Mouse (Mus musculus) Muller cell, postnatal 12 days (primary cell): ENCODE results near the gene Engase.

Source experiments
- DNase-seq: peaks from one replicate; pipeline ENCODE4 v3.0.0-alpha.2; 2015; ENCODE audit errors: inconsistent ontology term

Gene Engase

DNA sequence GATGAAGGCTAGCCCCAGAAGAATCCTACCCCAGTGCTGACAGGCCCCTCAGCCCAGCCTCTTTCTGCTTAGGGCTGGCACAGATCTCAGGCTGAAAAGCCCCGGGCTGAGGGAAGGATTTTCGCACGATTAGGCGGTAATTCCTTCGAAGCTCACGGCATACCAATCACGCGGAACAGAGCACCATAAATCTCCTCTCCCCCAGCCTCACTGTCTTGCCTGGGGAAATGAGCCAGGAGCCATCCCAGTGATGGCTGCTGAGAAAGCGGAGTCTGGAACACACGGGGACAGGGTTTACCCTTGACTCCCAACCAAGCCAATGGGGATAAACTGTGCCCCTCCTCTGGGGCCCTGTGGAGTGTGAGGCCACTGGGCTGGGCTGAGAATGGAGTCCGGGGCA lies 48.4 kb downstream of the Engase start:
- DNase-seq = no peak

DNA sequence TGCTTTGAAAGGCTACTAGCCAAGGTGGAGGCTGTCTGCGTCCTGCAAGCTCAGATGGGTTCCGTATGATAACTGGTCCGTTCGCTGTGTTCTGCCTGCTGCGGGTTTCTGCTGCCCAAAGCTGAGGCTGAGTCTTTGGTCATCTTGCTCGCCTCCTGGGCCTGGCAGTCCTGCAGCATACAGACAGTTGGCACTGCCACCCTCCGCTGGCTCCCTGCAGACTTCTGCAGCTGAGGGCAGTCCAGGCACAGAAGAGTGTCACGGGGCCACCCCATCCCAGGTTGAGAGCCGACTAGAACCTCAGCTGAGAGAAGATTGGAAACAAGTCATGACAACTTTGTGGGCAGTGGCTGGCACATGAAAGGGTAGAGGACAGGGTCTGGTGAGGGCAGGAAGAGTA lies 52.1 kb downstream of the Engase start:
- DNase-seq = no peak

DNA sequence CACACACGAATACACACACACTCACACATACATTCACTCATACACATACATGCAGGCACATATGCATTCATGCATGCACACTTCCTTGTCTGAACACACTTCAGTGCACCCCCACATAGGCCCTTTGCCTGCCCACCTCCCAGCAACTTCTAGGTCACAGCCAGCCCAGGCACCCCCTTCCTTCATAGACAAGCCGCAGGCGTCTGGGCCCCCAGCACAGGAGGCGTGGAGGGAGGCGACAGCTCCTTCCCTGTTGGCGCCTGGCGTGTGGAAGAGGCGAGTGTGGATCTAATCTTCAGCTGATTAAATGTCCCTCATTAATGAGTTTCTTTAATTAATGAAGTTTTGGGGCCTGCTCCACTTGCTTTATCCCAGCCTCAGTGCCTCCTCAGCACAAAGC lies 53.7 kb downstream of the Engase start:
- no peak for DNase-seq

DNA sequence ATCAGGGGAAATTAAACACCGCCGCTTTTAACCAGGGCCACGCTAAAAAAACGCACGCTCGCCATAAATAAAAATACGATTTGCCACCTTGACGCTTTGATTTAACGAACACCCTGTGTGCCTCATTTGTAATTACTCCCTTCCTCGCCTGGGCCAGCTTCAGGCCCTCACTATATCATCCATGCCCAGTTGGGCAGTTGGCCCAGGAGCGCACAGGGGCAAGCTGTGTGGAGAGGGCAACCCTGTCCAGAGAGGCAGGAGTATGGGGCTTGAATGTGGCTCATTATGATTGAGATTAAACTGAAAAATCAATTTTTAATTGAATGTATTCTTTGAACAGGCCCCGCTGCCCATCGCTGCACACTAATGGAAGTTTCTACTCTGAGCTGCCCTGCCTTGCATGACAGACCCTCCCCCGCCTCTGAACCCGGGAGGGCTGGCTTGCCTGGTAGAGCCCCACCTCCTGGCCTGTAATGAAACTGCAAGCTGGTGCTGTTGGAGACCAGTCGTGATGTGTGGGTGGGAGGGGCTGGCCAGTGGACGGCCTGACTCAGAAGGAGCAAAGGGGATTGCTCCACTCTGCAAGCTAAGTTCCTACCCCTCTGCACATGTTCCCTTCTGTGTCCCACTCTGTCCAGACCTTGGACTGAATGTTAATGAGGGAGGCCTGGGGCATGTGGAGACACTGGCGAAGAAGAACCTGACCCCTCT lies 57.9 kb downstream of the Engase start:
- peak; percentile 47 for DNase-seq

DNA sequence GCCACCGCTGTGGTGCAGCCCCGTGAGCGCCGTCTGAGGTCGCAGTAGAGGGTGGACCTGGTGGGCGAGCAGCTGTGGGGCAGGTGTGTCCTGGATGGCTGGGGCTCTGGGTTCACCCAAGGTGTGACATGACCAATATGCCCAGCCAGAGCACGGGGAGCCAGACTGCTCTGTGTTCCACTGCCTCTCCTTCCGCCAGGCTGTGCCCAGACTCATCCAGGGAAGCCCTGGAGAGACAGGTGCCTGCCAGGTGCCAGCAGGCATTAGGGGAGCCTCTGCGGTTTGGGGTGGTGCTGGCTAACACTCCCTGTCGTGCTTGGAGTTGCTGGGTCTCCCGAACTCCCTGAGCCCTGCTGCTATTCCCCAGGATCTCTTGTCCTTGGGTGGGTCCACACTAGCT lies 61.4 kb downstream of the Engase start:
- no peak for DNase-seq
